Mouse (Mus musculus) CH12.LX (cell line): Measurements from ENCODE around the gene Unkl. TPM values are rescaled to one million over a fixed set of nuclear protein-coding genes. Genes with fewer than 3 reads are reported as not detected.
A peak's percentile ranks its signal among the peaks of the same experiment; 100 is the strongest.

Source experiments
- DNase-seq: peaks from one replicate; pipeline ENCODE4 v3.0.0-alpha.2; 2013; ENCODE audit errors: extremely low read depth
- H3K27ac ChIP-seq: 2 replicates; pipeline ENCODE4 v1.5.1; 2012; ENCODE audit warnings: low read depth, mild to moderate bottlenecking, control low read depth, moderate library complexity; ENCODE audit not compliant: insufficient read depth
- H3K27me3 ChIP-seq: replicated peaks from 2 replicates; pipeline ENCODE3; 2012; ENCODE audit warnings: inconsistent platforms
- H3K36me3 ChIP-seq, 2 experiments: replicated peaks in 1 of 2; 2 replicates each; pipeline versions ENCODE3 to v1.6.1; 2012; ENCODE audit warnings: inconsistent platforms in 1 of 2, low read length in 1 of 2, mild to moderate bottlenecking in 1 of 2, mixed read lengths in 1 of 2, moderate library complexity in 1 of 2; ENCODE audit not compliant: control insufficient read depth in 1 of 2, insufficient read depth in 1 of 2
- H3K4me1 ChIP-seq, 2 experiments: 2 replicates each; pipeline ENCODE4 v1.6.1; 2012; ENCODE audit warnings: inconsistent platforms in 1 of 2, moderate library complexity in 1 of 2; ENCODE audit not compliant: insufficient read depth in 2 of 2, control insufficient read depth in 1 of 2
- H3K4me2 ChIP-seq: 2 replicates; pipeline ENCODE4 v1.6.1; 2012; ENCODE audit warnings: low read depth, mild to moderate bottlenecking, control low read depth; ENCODE audit not compliant: poor library complexity, insufficient read depth, severe bottlenecking
- H3K4me3 ChIP-seq, 3 experiments: fragments of 150-350 bp in 1 of 3; sonication (generic) in 1 of 3; replicated peaks in 1 of 3; 2 replicates each; pipeline versions ENCODE3 to v1.5.1; 2011 to 2012; ENCODE audit warnings: low read depth in 2 of 3, low read length in 2 of 3, mild to moderate bottlenecking in 2 of 3, moderate library complexity in 2 of 3, control low read depth in 1 of 3, improper control_type of control experiment in 1 of 3, inconsistent platforms in 1 of 3, mixed read lengths in 1 of 3; ENCODE audit not compliant: poor library complexity in 1 of 3
- H3K79me2 ChIP-seq: replicated peaks from 2 replicates; pipeline ENCODE4 v1.6.1; 2012; ENCODE audit warnings: mild to moderate bottlenecking, moderate library complexity; ENCODE audit not compliant: control insufficient read depth, poor library complexity, insufficient read depth, severe bottlenecking; ENCODE audit errors: extremely low read depth
- H3K9ac ChIP-seq: 2 replicates; pipeline ENCODE4 v1.6.1; 2012; ENCODE audit warnings: low read depth, mild to moderate bottlenecking, control low read depth, moderate library complexity; ENCODE audit not compliant: insufficient read depth
- H3K9me3 ChIP-seq: replicated peaks from 2 replicates; pipeline ENCODE3; 2012; ENCODE audit warnings: low read length, inconsistent platforms, mixed read lengths
- BHLHE40 ChIP-seq: IDR thresholded peaks from 2 replicates; pipeline ENCODE4 v1.6.1; 2011; ENCODE audit warnings: mild to moderate bottlenecking, low read depth, low read length, improper control_type of control experiment
- CTCF ChIP-seq, 2 experiments: IDR thresholded peaks in 1 of 2; conservative IDR thresholded peaks in 1 of 2; 2 replicates each; pipeline ENCODE4 v1.5.1; 2011 to 2012; ENCODE audit warnings: low read depth in 2 of 2, low read length in 2 of 2, improper control_type of control experiment in 1 of 2, inconsistent platforms in 1 of 2, mild to moderate bottlenecking in 1 of 2, moderate library complexity in 1 of 2
- GABPA ChIP-seq: IDR thresholded peaks from 2 replicates; pipeline ENCODE4 v1.6.1; 2012; ENCODE audit warnings: low read depth, low read length, improper control_type of control experiment, inconsistent platforms; ENCODE audit not compliant: insufficient replicate concordance
- JUN ChIP-seq: IDR thresholded peaks from 2 replicates; pipeline ENCODE4 v1.6.1; 2011; ENCODE audit warnings: low read depth, mild to moderate bottlenecking, low read length, improper control_type of control experiment, moderate library complexity; ENCODE audit not compliant: insufficient read depth
- KAT2A ChIP-seq: IDR thresholded peaks from 2 replicates; pipeline ENCODE4 v1.6.1; 2012; ENCODE audit warnings: low read length, improper control_type of control experiment, inconsistent platforms; ENCODE audit not compliant: insufficient replicate concordance
- MAZ ChIP-seq: IDR thresholded peaks from 2 replicates; pipeline ENCODE4 v1.6.1; 2012; ENCODE audit warnings: low read depth, mild to moderate bottlenecking, inconsistent platforms, low read length, improper control_type of control experiment, moderate library complexity
- MXI1 ChIP-seq: IDR thresholded peaks from 2 replicates; pipeline ENCODE4 v1.6.1; 2011; ENCODE audit warnings: mild to moderate bottlenecking, low read depth, low read length, improper control_type of control experiment
- NELFE ChIP-seq: IDR thresholded peaks from 2 replicates; pipeline ENCODE4 v1.6.1; 2011; ENCODE audit warnings: low read depth, low read length, improper control_type of control experiment
- NRF1 ChIP-seq: IDR thresholded peaks from 2 replicates; pipeline ENCODE4 v1.6.1; 2014; ENCODE audit warnings: low read depth, mild to moderate bottlenecking, inconsistent platforms, low read length, improper control_type of control experiment, moderate library complexity
- POLR2A ChIP-seq: IDR thresholded peaks from 2 replicates; pipeline ENCODE4 v1.6.1; 2011; ENCODE audit warnings: low read depth, mild to moderate bottlenecking, improper control_type of control experiment, low read length
- POLR2AphosphoS2 ChIP-seq: IDR thresholded peaks from 2 replicates; pipeline ENCODE4 v1.6.1; 2011; ENCODE audit warnings: low read depth, low read length, improper control_type of control experiment
- RAD21 ChIP-seq: IDR thresholded peaks from 2 replicates; pipeline ENCODE4 v1.6.1; 2011; ENCODE audit warnings: low read depth, mild to moderate bottlenecking, low read length, improper control_type of control experiment, moderate library complexity
- RCOR1 ChIP-seq: conservative IDR thresholded peaks from 2 replicates; pipeline ENCODE4 v1.6.1; 2012; ENCODE audit warnings: low read depth, mild to moderate bottlenecking, inconsistent platforms, low read length, improper control_type of control experiment
- SIN3A ChIP-seq: IDR thresholded peaks from 2 replicates; pipeline ENCODE4 v1.6.1; 2012; ENCODE audit warnings: low read length, improper control_type of control experiment, inconsistent platforms
- SMC3 ChIP-seq: IDR thresholded peaks from 2 replicates; pipeline ENCODE4 v1.6.1; 2011; ENCODE audit warnings: low read depth, low read length, improper control_type of control experiment
- ZKSCAN1 ChIP-seq: IDR thresholded peaks from 2 replicates; pipeline ENCODE4 v1.6.1; 2012; ENCODE audit warnings: low read depth, inconsistent platforms, low read length, improper control_type of control experiment, borderline replicate concordance
- ZMIZ1 ChIP-seq: IDR thresholded peaks from 2 replicates; pipeline ENCODE4 v1.6.1; 2012; ENCODE audit warnings: low read depth, mild to moderate bottlenecking, inconsistent platforms, low read length, improper control_type of control experiment
- ZNF384 ChIP-seq: IDR thresholded peaks from 2 replicates; pipeline ENCODE4 v1.6.1; 2012; ENCODE audit warnings: low read depth, low read length, improper control_type of control experiment, inconsistent platforms
- dilution Hi-C: fragments of 300-500 bp; cut with MboI; formaldehyde crosslinking; loops from 2 replicates; pipeline ENCODE4 v1.14.3; 2020; ENCODE audit warnings: low sequenced_read_pairs; ENCODE audit not compliant: extremely low pct_unique_long_range_greater_than_20kb, extremely low pct_ligation_motif_present
- in situ Hi-C: fragments of 300-500 bp; cut with MboI; formaldehyde crosslinking; loops from 3 replicates; pipeline ENCODE4 v1.14.3; 2019; ENCODE audit warnings: low sequenced_read_pairs, low pct_ligation_motif_present, low pct_unique_long_range_greater_than_20kb, mixed read lengths
- polyA plus RNA-seq: library from polyadenylated mRNA; unstranded; fragments of >175 nt; gene quantifications from 2 replicates; pipeline ENCODE4 v1.2.1, GENCODE M21; 2012; ENCODE audit warnings: low read depth; ENCODE audit not compliant: insufficient read length
- total RNA-seq, 2 experiments: library from RNA; depleted of rRNA; stranded (reverse); fragments of 300-350 nt in 1 of 2; fragments of >200 nt in 1 of 2; gene quantifications; 2 replicates each; pipeline ENCODE4 v1.2.3; 2012 to 2014

Unkl gene
- total RNA-seq (2012; rRNA removed) (11.4 and 12.0 TPM in 2 replicates), total RNA-seq (2014; rRNA removed) (14.3 and 14.7 TPM in 2 replicates), polyA plus RNA-seq (14.6 and 17.2 TPM in 2 replicates)

GRCm38 (mm10) chr17:25188150-25189031, at the start of gene Unkl:
Gene Unkl (plus strand): TSS chr17:25188397.
- TF ChIP-seq MXI1 (peak; percentile 51), RCOR1 (no peak), NRF1 (peak; percentile 83), BHLHE40 (no peak), SIN3A (peak; percentile 26; the same call in 1 of the 2 replicates), POLR2A (peak; percentile 38; the same call in 1 of the 2 replicates)
- Histone ChIP-seq H3K27me3 (no peaks in the 10 kb centered on the region), H3K9me3 (no peaks in the 10 kb centered on the region), H3K36me3 (peaks cover 10 to 48% of the 10 kb centered on the region in 2 experiments), H3K9ac (peak within 1 kb of the TSS; percentile 91), H3K4me1 (peaks cover 2 to 41% of the 10 kb centered on the region in 2 experiments; a peak in 3 of 4 replicates), H3K4me3 (peak within 1 kb of the TSS; percentile 72 to 91 (median 82)), H3K79me2 (peaks cover 26% of the 10 kb centered on the region), H3K4me2 (peak within 1 kb of the TSS; percentile 58), H3K27ac (peak within 1 kb of the TSS; percentile 34; the same call in 1 of the 2 replicates)
- dilution Hi-C loops (no loop called here), in situ Hi-C loops (loop anchor here (10.0 kb wide), 1 partner anchor 86 kb away; the partner anchor contains the start of gene Ube2i)
- peak; percentile 45 for DNase-seq

DNA sequence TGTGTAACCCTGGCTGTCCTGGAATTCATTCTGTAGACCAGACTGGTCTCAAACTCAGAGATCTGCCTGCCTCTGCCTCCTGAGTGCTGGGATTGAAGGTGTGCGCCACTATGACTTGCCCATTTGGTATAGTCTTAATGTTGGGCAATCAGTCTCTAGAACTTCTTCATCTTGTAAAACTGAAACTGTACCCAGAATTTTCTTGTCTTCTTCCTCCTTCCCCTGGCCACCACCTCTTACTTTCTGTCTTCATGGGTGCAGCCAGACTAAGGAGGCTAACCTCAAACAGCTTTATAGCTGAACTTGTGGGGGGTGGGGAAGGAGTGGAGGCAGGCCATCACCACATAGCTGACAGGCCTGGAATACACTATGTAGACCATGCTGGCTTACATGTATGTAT, 49.4 kb upstream of the Unkl start:
- H3K27ac ChIP-seq = no peak overlapping the region
- H3K27me3 ChIP-seq = no peaks in the 10 kb centered on the region
- H3K79me2 ChIP-seq = peaks cover 3% of the 10 kb centered on the region; the same call in 1 of the 2 replicates
- dilution Hi-C loops (no loop called here), in situ Hi-C loops (no loop called here)
- peaks cover 0 to 65% of the 10 kb centered on the region in 2 experiments for H3K36me3 ChIP-seq
- no peak overlapping the region for H3K9ac ChIP-seq
- no peak overlapping the region for H3K4me2 ChIP-seq
- peaks cover 9 to 21% of the 10 kb centered on the region in 2 experiments for H3K4me1 ChIP-seq
- no peak overlapping the region for H3K4me3 ChIP-seq
- DNase-seq = no peak
- TF ChIP-seq NELFE (no peak), MXI1 (no peak), GABPA (no peak), CTCF (conservative IDR thresholded peaks at IDR 0.05 in 1 of 2, IDR thresholded peaks at IDR 0.05 in 1 of 2; ENCODE audit: low read depth in 2 of 2, low read length in 2 of 2) (no peak), KAT2A (no peak), ZKSCAN1 (no peak)
- no peaks in the 10 kb centered on the region for H3K9me3 ChIP-seq

DNA sequence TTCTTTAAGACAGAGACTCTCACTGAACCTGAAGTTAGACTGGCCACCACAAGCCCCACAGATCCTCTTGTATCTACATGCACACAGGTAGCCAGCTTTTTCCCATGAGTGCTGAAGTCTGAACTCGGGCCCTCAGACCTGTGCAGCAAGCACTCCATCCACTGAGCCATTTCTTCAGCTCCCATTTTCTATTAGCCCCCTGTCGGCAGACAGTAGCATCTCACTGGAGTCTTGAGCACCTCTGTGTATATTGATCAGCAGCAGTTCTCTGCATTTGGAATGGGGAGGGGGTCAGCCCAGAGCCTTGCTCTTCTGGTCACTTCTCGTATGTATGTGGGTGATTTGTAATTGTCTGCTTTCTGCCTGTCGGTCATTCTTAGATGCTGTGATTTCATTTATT, 48.2 kb upstream of the Unkl start:
- Histone ChIP-seq H3K27ac (no peak overlapping the region), H3K9me3 (no peaks in the 10 kb centered on the region), H3K27me3 (no peaks in the 10 kb centered on the region), H3K4me1 (peaks cover 3 to 12% of the 10 kb centered on the region in 2 experiments), H3K79me2 (no peaks in the 10 kb centered on the region; the same call in 1 of the 2 replicates), H3K36me3 (peaks cover 3 to 74% of the 10 kb centered on the region in 2 experiments), H3K4me3 (no peak overlapping the region), H3K4me2 (no peak overlapping the region), H3K9ac (no peak overlapping the region)
- dilution Hi-C loops (no loop called here), in situ Hi-C loops (no loop called here)
- DNase-seq = peak; percentile 43
- no peak for TF ChIP-seq ZMIZ1
- peak; percentile 26 for TF ChIP-seq SMC3
- TF ChIP-seq SIN3A = no peak
- TF ChIP-seq MXI1 = no peak
- no peak for TF ChIP-seq POLR2AphosphoS2
- peak in 1 of 2 experiments; percentile 52; a peak in 2 of 4 replicates for TF ChIP-seq CTCF (conservative IDR thresholded peaks at IDR 0.05 in 1 of 2, IDR thresholded peaks at IDR 0.05 in 1 of 2; ENCODE audit: low read depth in 2 of 2, low read length in 2 of 2)
- TF ChIP-seq ZNF384 = no peak
- no peak for TF ChIP-seq KAT2A
- TF ChIP-seq RAD21 = peak; percentile 14
- no peak for TF ChIP-seq MAZ
- no peak for TF ChIP-seq GABPA
- TF ChIP-seq JUN = no peak
